ENCODE assay signal across 26 mouse cellular contexts in genomic region chr13:34113086-34113485, GRCm38 (mm10). TPM values are rescaled to one million over a fixed set of nuclear protein-coding genes. Genes with fewer than 3 reads are reported as not detected.
A peak's percentile ranks its signal among the peaks of the same experiment; 100 is the strongest.
DNase-seq lines count a peak whose midpoint lies in the region; ATAC-seq and TF ChIP-seq lines count a peak whose summit lies in the region.
"Had no signal": no experiment of that assay in that cellular context is flagged by ENCODE, and none has a peak within 500 bp of the region (broad histone marks: within the 10 kb centered on the region; RNA-seq: fewer than 3 reads in every experiment).

No protein-coding gene starts in this region.

- no peaks in the 10 kb centered on the region for H3K9me3 ChIP-seq in heart, embryonic 11.5 days (replicated peaks; ENCODE audit: control insufficient read depth, low read length)
- H3K9me3 ChIP-seq: forebrain, embryonic 13.5 days; G1E; heart, embryonic 12.5 days; hindbrain, embryonic 15.5 days; limb, embryonic 13.5 days; liver, embryonic 12.5 days; neural tube, embryonic 15.5 days had no signal

- ATAC-seq in heart, embryonic 11.5 days (replicated peaks; ENCODE audit: insufficient number of reproducible peaks, low FRiP score, low TSS enrichment), result no peak
- ATAC-seq: forebrain, embryonic 13.5 days; inflammation-experienced regulatory T-cells, adult 6 months; liver, embryonic 12.5 days had no signal

- DNase-seq in heart, adult 18-20 months, result peak; percentile 40 to 49
- DNase-seq in 3134 (ENCODE audit: extremely low read depth, insufficient read length, low spot score), result peak; percentile 71
- no peak for DNase-seq in lung, postnatal 10 days
- no peak for DNase-seq in layer of hippocampus, adult 8-10 months (ENCODE audit: low spot score in 2 of 2)
- DNase-seq in right cerebral cortex, postnatal 14 days, result no peak
- DNase-seq: cerebellum, adult 11 months; cerebellum, postnatal 10 days; midbrain, embryonic 14.5 days; retina, postnatal 1 day; right cerebral cortex, postnatal 25 days; spleen, adult 18-20 months; thymus, adult 2 months had no signal

- no peaks in the 10 kb centered on the region for H3K79me3 ChIP-seq in C2C12 (ENCODE audit: low read depth)

- H3K79me2 ChIP-seq in C2C12 (ENCODE audit: control insufficient read depth, insufficient read depth), result no peaks in the 10 kb centered on the region

- H3K4me2 ChIP-seq in heart, embryonic 11.5 days, result no peak overlapping the region
- H3K4me2 ChIP-seq: forebrain, embryonic 13.5 days; heart, embryonic 12.5 days; hindbrain, embryonic 15.5 days; limb, embryonic 13.5 days; liver, embryonic 12.5 days; neural tube, embryonic 15.5 days had no signal

- no peaks in the 10 kb centered on the region for H3K27me3 ChIP-seq in heart, embryonic 11.5 days (ENCODE audit: control insufficient read depth, insufficient read depth, low read length)
- H3K27me3 ChIP-seq in C2C12 (ENCODE audit: control insufficient read depth, insufficient read depth, insufficient read length), result no peaks in the 10 kb centered on the region
- H3K27me3 ChIP-seq: forebrain, embryonic 13.5 days; heart, embryonic 12.5 days; hindbrain, embryonic 15.5 days; limb, embryonic 13.5 days; neural tube, embryonic 15.5 days had no signal

- H3K36me3 ChIP-seq in heart, embryonic 11.5 days (ENCODE audit: control insufficient read depth, insufficient read depth, low read length), result no peaks in the 10 kb centered on the region
- H3K36me3 ChIP-seq in C2C12 (ENCODE audit: control insufficient read depth, insufficient read depth), result no peaks in the 10 kb centered on the region
- H3K36me3 ChIP-seq: G1E; heart, embryonic 12.5 days; hindbrain, embryonic 15.5 days; limb, embryonic 13.5 days; liver, embryonic 12.5 days; neural tube, embryonic 15.5 days had no signal

- TF ChIP-seq CTCF in C2C12 (IDR thresholded peaks at IDR 0.05; ENCODE audit: control insufficient read depth, insufficient read depth, insufficient read length), result no peak

- no peaks in the 10 kb centered on the region for H3K4me1 ChIP-seq in heart, embryonic 11.5 days (ENCODE audit: control insufficient read depth, insufficient read depth, low read length)
- peaks cover 3% of the 10 kb centered on the region; the same call in 1 of the 2 replicates for H3K4me1 ChIP-seq in brown adipose tissue, adult 24 weeks (ENCODE audit: control insufficient read depth, insufficient read depth, insufficient read length, low read length)
- H3K4me1 ChIP-seq: heart, embryonic 12.5 days; hindbrain, embryonic 15.5 days; limb, embryonic 13.5 days; neural tube, embryonic 15.5 days had no signal

- WGBS in heart, embryonic 11.5 days (ENCODE audit: insufficient replicate concordance), result 82% methylated on average over 3 of the region's 3 CpGs

- no peak overlapping the region for H3K9ac ChIP-seq in heart, embryonic 11.5 days (ENCODE audit: low read depth, low read length)
- H3K9ac ChIP-seq: forebrain, embryonic 13.5 days; heart, embryonic 12.5 days; hindbrain, embryonic 15.5 days; limb, embryonic 13.5 days; liver, embryonic 12.5 days; neural tube, embryonic 15.5 days had no signal

- no peak overlapping the region for H3K27ac ChIP-seq in heart, embryonic 11.5 days (ENCODE audit: low read depth, low read length)
- H3K27ac ChIP-seq in brown adipose tissue, adult 24 weeks (replicated peaks; ENCODE audit: low read depth, low read length), result peak overlapping the region; percentile 22; the same call in 1 of the 2 replicates
- H3K27ac ChIP-seq: forebrain, embryonic 13.5 days; hindbrain, embryonic 15.5 days; layer of hippocampus, adult 2 months; limb, embryonic 13.5 days; liver, embryonic 12.5 days; neural tube, embryonic 15.5 days had no signal

- H3K4me3 ChIP-seq in heart, embryonic 11.5 days (ENCODE audit: low read depth, low read length), result no peak overlapping the region
- H3K4me3 ChIP-seq in C2C12 (ENCODE audit: insufficient read depth, poor library complexity, severe bottlenecking), result no peak overlapping the region
- H3K4me3 ChIP-seq in brown adipose tissue, adult 24 weeks (ENCODE audit: insufficient read depth, low read depth, low read length), result no peak overlapping the region
- H3K4me3 ChIP-seq: forebrain, embryonic 13.5 days; heart, embryonic 12.5 days; hindbrain, embryonic 15.5 days; layer of hippocampus, adult 2 months; limb, embryonic 13.5 days; liver, embryonic 12.5 days; neural tube, embryonic 15.5 days had no signal

- no peak overlapping the region for H3ac ChIP-seq in C2C12 (ENCODE audit: control insufficient read depth, insufficient read length, low read depth)

TF ChIP-seq in C2C12, 6 proteins besides CTCF, POLR2A, EP300 and RAD21:
- TF ChIP-seq MAX (IDR thresholded peaks at IDR 0.05), result no peak
- TF ChIP-seq CEBPB (IDR thresholded peaks at IDR 0.05; ENCODE audit: low read depth), result no peak
- no peak for TF ChIP-seq MYOD1 (IDR thresholded peaks at IDR 0.05; ENCODE audit: control insufficient read depth, insufficient read length, low read depth)
- no peak for TF ChIP-seq USF1 (IDR thresholded peaks at IDR 0.05; ENCODE audit: low read depth)
- TF ChIP-seq MYOG (IDR thresholded peaks at IDR 0.05; ENCODE audit: control insufficient read depth, extremely low read depth, insufficient read length), result no peak
- peak; percentile 35 for TF ChIP-seq FOSL1 (IDR thresholded peaks at IDR 0.05; ENCODE audit: insufficient read depth, low read length, poor library complexity, severe bottlenecking)
TF ChIP-seq in C2C12: peak in this region for 1.

RNA-seq across cellular contexts. Expression of gene Tubb2b, which starts 17.2 kb away (rescaled TPM):
- 1 to 10 TPM; 4.8 to 8.6 TPM for total RNA-seq in heart, adult 18-20 months (2021)
- 25.2 and 35.0 TPM in 2 replicates for polyA plus RNA-seq in heart, embryonic 11.5 days (2014; fragmentation: Nextera tagmentation; extraction: Ambion mirVana)
- polyA plus RNA-seq in C2C12 (2012; fragmentation: generic; extraction: Trizol), result 216 TPM
- 1.0 and 1.7 TPM in 2 replicates for polyA plus RNA-seq in brown adipose tissue, adult 24 weeks (2012; ENCODE audit: insufficient read depth, insufficient read length, missing spikeins)
- total RNA-seq in layer of hippocampus, adult 8-10 months (2022), result 100 to 1,000 TPM; 198 to 220 (median 215) TPM
- total RNA-seq: common myeloid progenitor, adult 5-6 weeks; hematopoietic stem cell, adult 5-6 weeks had no signal

RNA-seq across cellular contexts. Expression of gene Tubb2a, which starts 35.3 kb away (rescaled TPM):
- 10 to 100 TPM; 51.0 to 70.1 TPM for total RNA-seq in heart, adult 18-20 months (2021)
- 96.2 and 112 TPM in 2 replicates for polyA plus RNA-seq in heart, embryonic 11.5 days (2014; fragmentation: Nextera tagmentation; extraction: Ambion mirVana)
- polyA plus RNA-seq in C2C12 (2012; fragmentation: generic; extraction: Trizol), result 304 TPM
- 21.2 and 76.9 TPM in 2 replicates for polyA plus RNA-seq in brown adipose tissue, adult 24 weeks (2012; ENCODE audit: insufficient read depth, insufficient read length, missing spikeins)
- total RNA-seq in layer of hippocampus, adult 8-10 months (2022), result 100 to 1,000 TPM; 852 to 915 (median 907) TPM

RNA-seq across cellular contexts. Expression of gene Psmg4, which starts 49.7 kb away (rescaled TPM):
- total RNA-seq in heart, adult 18-20 months (2021), result 10 to 100 TPM; 25.0 to 32.9 TPM
- polyA plus RNA-seq in heart, embryonic 11.5 days (2014; fragmentation: Nextera tagmentation; extraction: Ambion mirVana), result 59.0 and 66.1 TPM in 2 replicates
- polyA plus RNA-seq in C2C12 (2012; fragmentation: generic; extraction: Trizol), result 151 TPM
- 25.2 and 29.4 TPM in 2 replicates for polyA plus RNA-seq in brown adipose tissue, adult 24 weeks (2012; ENCODE audit: insufficient read depth, insufficient read length, missing spikeins)
- total RNA-seq in layer of hippocampus, adult 8-10 months (2022), result 10 to 100 TPM; 14.6 to 35.2 (median 23.7) TPM

Comparison
In these comparisons a context has a peak if more than half of its experiments do, and no peak if none do; other contexts are left out.
1. DNase-seq: peak in heart, adult 18-20 months (2 of 2) and 3134 (single experiment); none in lung, postnatal 10 days (single experiment), layer of hippocampus, adult 8-10 months (0 of 2) and right cerebral cortex, postnatal 14 days (single experiment).